Mouse (Mus musculus): ENCODE results near the gene Cacul1.

DNA sequence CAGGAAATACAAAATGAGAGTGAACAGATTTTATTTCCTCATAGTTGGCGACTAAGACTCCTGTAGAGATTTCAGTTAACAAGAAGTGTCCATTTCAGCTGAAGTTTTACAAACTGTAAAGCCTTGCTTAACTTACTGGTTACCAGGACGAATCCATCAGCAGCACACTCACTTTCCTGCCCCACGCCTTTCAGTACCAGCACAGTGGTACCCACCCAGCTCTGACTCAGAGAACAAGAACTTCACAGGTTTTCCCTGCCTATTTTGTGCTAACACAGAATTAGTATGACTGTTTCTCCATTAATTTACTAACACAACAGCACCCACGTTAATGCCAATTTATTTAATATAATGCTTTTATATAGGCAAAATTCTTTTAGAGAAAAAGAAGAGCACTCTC lies 53.9 kb downstream of the Cacul1 start:
- no peak for TF ChIP-seq CTCF (IDR thresholded peaks at IDR 0.05; ENCODE audit: low read depth, low read length)
- TF ChIP-seq TAL1 (conservative IDR thresholded peaks at IDR 0.05; ENCODE audit: low read depth, low read length): no peak
- TF ChIP-seq GATA1 (IDR thresholded peaks at IDR 0.05; ENCODE audit: borderline replicate concordance, low read length): no peak

Data from G1E (cell line).